Mouse (Mus musculus): Measurements from ENCODE around the gene Cyp2ab1. TPM values are rescaled to one million over a fixed set of nuclear protein-coding genes. Genes with fewer than 3 reads are reported as not detected.
A peak's percentile ranks its signal among the peaks of the same experiment; 100 is the strongest.

Cyp2ab1 gene
- total and polyA plus RNA-seq, 3 experiments, result not detected

DNA sequence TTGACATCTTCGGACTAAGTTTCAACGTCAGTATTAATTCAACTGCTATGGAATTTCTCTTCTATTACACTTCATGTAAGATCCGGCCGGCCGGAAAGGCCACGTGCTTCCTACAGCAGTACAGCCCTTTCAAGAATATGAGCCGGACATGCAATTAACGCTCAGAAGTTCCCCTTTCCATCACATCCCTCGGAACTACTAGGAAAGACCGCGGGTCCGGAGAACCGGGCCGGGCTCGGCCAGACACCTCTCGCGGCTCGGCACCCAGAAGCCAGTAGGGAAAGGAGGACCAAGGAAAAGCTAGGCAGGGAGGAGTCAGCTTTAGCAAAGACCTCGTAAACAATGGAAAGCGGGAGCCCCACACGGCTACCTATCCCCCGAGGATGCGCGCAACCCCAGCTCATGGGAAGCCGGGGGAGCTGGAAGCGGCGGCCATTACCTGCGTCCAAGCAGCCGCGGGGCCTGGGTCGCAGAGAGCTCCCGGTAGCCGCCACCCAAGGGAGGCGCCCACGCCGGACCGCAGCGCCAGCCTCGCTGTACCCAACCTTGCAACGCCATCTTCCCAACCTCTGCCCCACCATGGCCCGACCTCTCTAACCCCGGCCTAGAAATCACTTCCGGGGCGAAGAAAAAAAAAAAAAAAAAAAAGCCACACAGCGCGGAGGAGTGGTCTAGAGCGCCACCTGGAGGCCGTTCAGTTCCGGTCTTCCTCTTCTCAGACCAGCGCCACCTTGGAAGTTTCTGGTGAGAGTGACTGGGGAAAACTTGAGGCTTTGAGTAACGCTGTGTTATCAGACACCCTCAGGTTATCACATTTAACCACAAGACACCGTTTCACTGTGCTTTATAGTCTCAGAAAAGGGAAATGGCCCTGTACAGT lies 23.2 kb downstream of the Cyp2ab1 start, which contains the start of gene Parl (continued):
- no peak for TF ChIP-seq MAFK (IDR thresholded peaks at IDR 0.05; ENCODE audit: insufficient replicate concordance, low read length)

GRCm38 (mm10) chr16:20300076-20300475 lies 25.1 kb downstream of the Cyp2ab1 start:
- no peaks in the 10 kb centered on the region for H3K9me3 ChIP-seq (replicated peaks; ENCODE audit: low read length)
- peak overlapping the region; percentile 98 for H3K4me2 ChIP-seq (ENCODE audit: insufficient read depth, low read depth, poor library complexity, severe bottlenecking)
- H3K4me3 ChIP-seq (replicated peaks in 1 of 3; ENCODE audit: low read depth in 2 of 3, low read length in 2 of 3, poor library complexity in 1 of 3), result peak overlapping the region in 1 of 3 experiments; percentile 89
- in situ Hi-C loops (cut with MboI; ENCODE audit: low pct_ligation_motif_present, low pct_unique_long_range_greater_than_20kb, low sequenced_read_pairs), result no loop called here
- DNase-seq (ENCODE audit: extremely low read depth), result no peak
- peaks cover 59% of the 10 kb centered on the region for H3K79me2 ChIP-seq (replicated peaks; ENCODE audit: control insufficient read depth, extremely low read depth, insufficient read depth, poor library complexity, severe bottlenecking)
- peaks cover 0 to 31% of the 10 kb centered on the region in 2 experiments; a peak in 2 of 4 replicates for H3K4me1 ChIP-seq (ENCODE audit: control insufficient read depth in 1 of 2, insufficient read depth in 2 of 2)
- peaks cover 26 to 46% of the 10 kb centered on the region in 2 experiments for H3K36me3 ChIP-seq (replicated peaks in 1 of 2; ENCODE audit: control insufficient read depth in 1 of 2, insufficient read depth in 1 of 2, low read length in 1 of 2)
- no peak overlapping the region for H3K27ac ChIP-seq (ENCODE audit: insufficient read depth, low read depth)
- no peaks in the 10 kb centered on the region for H3K27me3 ChIP-seq (replicated peaks)
- no peak for TF ChIP-seq PAX5 (IDR thresholded peaks at IDR 0.05; ENCODE audit: low read length)
- TF ChIP-seq JUN (IDR thresholded peaks at IDR 0.05; ENCODE audit: insufficient read depth, low read depth, low read length), result no peak
- dilution Hi-C loops (cut with MboI; ENCODE audit: extremely low pct_ligation_motif_present, extremely low pct_unique_long_range_greater_than_20kb, low sequenced_read_pairs), result no loop called here
- peak overlapping the region; percentile 84; the same call in 1 of the 2 replicates for H3K9ac ChIP-seq (ENCODE audit: insufficient read depth, low read depth)

GRCm38 (mm10) chr16:20280238-20280637 lies 45.0 kb downstream of the Cyp2ab1 start:
- H3K4me3 ChIP-seq (replicated peaks in 1 of 3; ENCODE audit: low read depth in 2 of 3, low read length in 2 of 3, poor library complexity in 1 of 3), result no peak overlapping the region
- H3K36me3 ChIP-seq (replicated peaks in 1 of 2; ENCODE audit: control insufficient read depth in 1 of 2, insufficient read depth in 1 of 2, low read length in 1 of 2), result peaks cover 64 to 79% of the 10 kb centered on the region in 2 experiments
- no peak overlapping the region for H3K4me2 ChIP-seq (ENCODE audit: insufficient read depth, low read depth, poor library complexity, severe bottlenecking)
- H3K27me3 ChIP-seq (replicated peaks), result no peaks in the 10 kb centered on the region
- no peak overlapping the region for H3K9ac ChIP-seq (ENCODE audit: insufficient read depth, low read depth)
- H3K9me3 ChIP-seq (replicated peaks; ENCODE audit: low read length), result no peaks in the 10 kb centered on the region
- TF ChIP-seq ELF1 (IDR thresholded peaks at IDR 0.05; ENCODE audit: low read depth, low read length) (no peak), MYC (IDR thresholded peaks at IDR 0.05; ENCODE audit: low read depth, low read length) (no peak), MAX (IDR thresholded peaks at IDR 0.05; ENCODE audit: low read length) (no peak), RAD21 (IDR thresholded peaks at IDR 0.05; ENCODE audit: low read depth, low read length) (no peak), EP300 (IDR thresholded peaks at IDR 0.05; ENCODE audit: low read length) (no peak), CTCF (conservative IDR thresholded peaks at IDR 0.05 in 1 of 2, IDR thresholded peaks at IDR 0.05 in 1 of 2; ENCODE audit: low read depth in 2 of 2, low read length in 2 of 2) (no peak), POLR2A (IDR thresholded peaks at IDR 0.05; ENCODE audit: low read depth, low read length) (no peak), ETS1 (conservative IDR thresholded peaks at IDR 0.05; ENCODE audit: low read depth, low read length) (no peak), ZNF384 (IDR thresholded peaks at IDR 0.05; ENCODE audit: low read depth, low read length) (no peak), PAX5 (IDR thresholded peaks at IDR 0.05; ENCODE audit: low read length) (no peak), SMC3 (IDR thresholded peaks at IDR 0.05; ENCODE audit: low read depth, low read length) (no peak), POLR2AphosphoS2 (IDR thresholded peaks at IDR 0.05; ENCODE audit: low read depth, low read length) (no peak), ZKSCAN1 (IDR thresholded peaks at IDR 0.05; ENCODE audit: borderline replicate concordance, low read depth, low read length) (no peak), GABPA (IDR thresholded peaks at IDR 0.05; ENCODE audit: insufficient replicate concordance, low read depth, low read length) (no peak), JUND (conservative IDR thresholded peaks at IDR 0.05; ENCODE audit: low read depth, low read length) (no peak), CHD2 (IDR thresholded peaks at IDR 0.05; ENCODE audit: low read length) (no peak), JUN (IDR thresholded peaks at IDR 0.05; ENCODE audit: insufficient read depth, low read depth, low read length) (no peak), ZMIZ1 (IDR thresholded peaks at IDR 0.05; ENCODE audit: low read depth, low read length) (no peak), NRF1 (IDR thresholded peaks at IDR 0.05; ENCODE audit: low read depth, low read length) (no peak)
- dilution Hi-C loops (cut with MboI; ENCODE audit: extremely low pct_ligation_motif_present, extremely low pct_unique_long_range_greater_than_20kb, low sequenced_read_pairs), result no loop called here
- H3K4me1 ChIP-seq (ENCODE audit: control insufficient read depth in 1 of 2, insufficient read depth in 2 of 2), result no peaks in the 10 kb centered on the region
- no peak overlapping the region for H3K27ac ChIP-seq (ENCODE audit: insufficient read depth, low read depth)
- peaks cover 4% of the 10 kb centered on the region for H3K79me2 ChIP-seq (replicated peaks; ENCODE audit: control insufficient read depth, extremely low read depth, insufficient read depth, poor library complexity, severe bottlenecking)
- in situ Hi-C loops (cut with MboI; ENCODE audit: low pct_ligation_motif_present, low pct_unique_long_range_greater_than_20kb, low sequenced_read_pairs), result no loop called here
- DNase-seq (ENCODE audit: extremely low read depth), result no peak
